Mouse (Mus musculus) 416B (cell line): ENCODE measurements at regions not wholly inside any gene's neighbourhood (a gene's known extent, or its start where the extent isn't known, plus 50 kb on each side); places are given as distances from the start of the nearest gene placed in this dataset.
A peak's percentile ranks its signal among the peaks of the same experiment; 100 is the strongest.

Source experiments
- DNase-seq: peaks from one replicate; pipeline ENCODE4 v3.0.0; 2011; ENCODE audit warnings: low read depth

DNA sequence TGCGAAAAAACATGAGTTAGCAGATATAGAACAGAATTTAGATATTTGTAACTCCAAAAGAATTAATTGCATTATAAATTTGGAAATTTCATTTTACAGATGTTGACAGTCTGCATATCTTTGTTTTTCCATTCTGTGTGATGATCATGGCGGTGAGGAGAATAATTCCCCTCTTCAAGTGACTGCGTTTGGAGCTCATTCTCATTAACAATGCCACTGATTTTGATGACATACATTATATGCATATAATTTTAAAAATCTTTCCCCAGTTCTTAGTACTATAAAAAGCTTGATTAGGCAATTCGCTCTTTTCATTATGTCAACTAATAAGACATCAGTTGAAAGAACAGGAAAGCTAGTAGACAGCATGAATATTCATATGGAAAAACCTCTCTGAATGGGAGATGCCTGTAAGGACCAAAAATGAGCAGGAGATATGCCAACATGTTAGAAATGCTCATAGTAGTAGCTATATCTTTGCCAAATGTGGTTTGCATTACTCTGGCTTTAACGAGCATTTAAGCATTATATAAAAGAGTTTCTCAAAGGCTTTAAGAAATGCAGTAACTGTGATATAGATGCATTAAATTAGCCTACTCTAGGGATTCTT is 849.2 kb upstream of the Cldn34c4 start:
- DNase-seq, result no peak

DNA sequence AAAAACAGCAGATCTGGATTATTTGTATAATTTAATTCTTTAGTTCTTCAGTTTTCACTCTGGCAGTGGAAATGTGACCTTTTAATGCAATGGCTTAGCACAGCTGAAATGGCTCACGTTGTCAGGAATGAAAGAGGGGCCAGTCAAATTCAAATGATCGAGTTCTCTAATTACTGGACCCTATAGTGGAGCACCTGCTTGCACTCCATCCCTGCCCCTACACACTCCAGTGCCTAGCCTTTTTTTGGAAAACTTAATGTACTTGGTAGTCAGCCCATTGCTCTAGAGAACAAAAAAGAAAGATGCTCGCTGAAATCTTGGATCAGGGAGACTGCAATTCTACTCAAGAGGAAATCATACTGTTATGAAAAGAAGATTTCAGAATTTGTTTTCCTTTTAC is 841.0 kb upstream of the Cldn34c4 start:
- no peak for DNase-seq

DNA sequence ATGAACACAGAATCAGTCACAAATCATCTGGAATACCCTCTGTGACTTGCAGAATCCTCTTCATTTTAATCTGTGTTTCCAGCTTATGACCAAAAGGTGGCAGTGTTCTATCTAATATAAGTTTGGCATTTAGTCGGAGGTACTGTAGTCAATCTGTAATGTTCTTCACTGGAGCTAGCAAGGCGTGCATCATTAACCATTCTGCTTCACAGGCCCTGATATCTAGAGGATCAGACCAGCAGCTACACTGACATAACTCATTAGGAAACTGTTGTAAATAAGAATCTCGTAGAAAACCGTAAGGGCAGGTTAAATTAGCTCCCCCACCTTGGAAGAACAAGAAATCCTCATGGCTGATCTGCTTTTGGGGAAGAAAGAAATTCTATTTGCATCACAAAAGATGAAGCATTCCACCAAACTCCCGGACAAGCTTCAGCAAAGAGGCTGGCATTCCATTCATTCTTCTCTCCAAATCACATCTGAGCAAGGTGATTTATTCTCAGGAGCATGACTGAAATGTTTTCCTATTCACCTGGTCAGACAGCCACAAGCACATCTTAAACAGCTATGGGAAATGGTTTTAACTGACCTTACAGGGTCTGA is 840.0 kb upstream of the Cldn34c4 start:
- DNase-seq, result peak; percentile 39
